Mouse (Mus musculus) midbrain, postnatal 0 days (tissue): ENCODE measurements around the gene Gm10272. TPM values are rescaled to one million over a fixed set of nuclear protein-coding genes. Genes with fewer than 3 reads are reported as not detected.

Experiments used
- ATAC-seq: fragments of 200-750 bp; cut with Nextera tagmentation; 2 replicates; pipeline ENCODE4 v1.8.0; 2017; ENCODE audit warnings: moderate number of reproducible peaks, mild to moderate bottlenecking, moderate TSS enrichment, moderate library complexity; ENCODE audit not compliant: low FRiP score
- DNase-seq: peaks from one replicate; pipeline ENCODE4 v3.0.0-alpha.2; 2015; ENCODE audit warnings: low spot score
- H3K27ac ChIP-seq: fragments of 300-500 bp; sonication (generic); 2 replicates; pipeline ENCODE4 v1.5.1; 2014; ENCODE audit warnings: low read depth, mild to moderate bottlenecking, low read length, mixed read lengths
- H3K27me3 ChIP-seq: fragments of 300-500 bp; sonication (generic); 2 replicates; pipeline ENCODE4 v1.6.1; 2014; ENCODE audit warnings: low read length, control low read depth, mixed read lengths; ENCODE audit not compliant: insufficient read depth
- H3K36me3 ChIP-seq: fragments of 300-500 bp; sonication (generic); 2 replicates; pipeline ENCODE4 v1.6.1; 2014; ENCODE audit warnings: low read length, control low read depth, mixed read lengths; ENCODE audit not compliant: insufficient read depth
- H3K4me1 ChIP-seq: fragments of 300-500 bp; sonication (generic); 2 replicates; pipeline ENCODE4 v1.6.1; 2014; ENCODE audit warnings: mild to moderate bottlenecking, control low read depth, antibody characterized with exemption, low read length, mixed read lengths; ENCODE audit not compliant: insufficient read depth
- H3K4me2 ChIP-seq: fragments of 300-500 bp; sonication (generic); 2 replicates; pipeline ENCODE4 v1.6.1; 2014; ENCODE audit warnings: low read depth, mild to moderate bottlenecking, low read length, mixed read lengths; ENCODE audit not compliant: poor library complexity, severe bottlenecking
- H3K4me3 ChIP-seq: fragments of 300-500 bp; sonication (generic); 2 replicates; pipeline ENCODE4 v1.5.1; 2014; ENCODE audit warnings: low read depth, mild to moderate bottlenecking, low read length, moderate library complexity
- H3K9ac ChIP-seq: fragments of 300-500 bp; sonication (generic); replicated peaks from 2 replicates; pipeline ENCODE4 v1.6.1; 2014; ENCODE audit warnings: mild to moderate bottlenecking, low read length, moderate library complexity, mixed read lengths; ENCODE audit not compliant: poor library complexity, severe bottlenecking
- H3K9me3 ChIP-seq: fragments of 300-500 bp; sonication (generic); 2 replicates; pipeline ENCODE4 v1.6.1; 2016; ENCODE audit warnings: low read length, control low read depth
- CTCF ChIP-seq: IDR thresholded peaks from 2 replicates; pipeline ENCODE4 v1.5.1; 2016; ENCODE audit warnings: antibody characterized with exemption, mild to moderate bottlenecking
- polyA plus RNA-seq: library from polyadenylated mRNA; unstranded; fragments of >200 nt; fragmentation: Nextera tagmentation; extraction: Ambion mirVana; gene quantifications from 2 replicates; pipeline ENCODE4 v1.2.1, GENCODE M21; 2015
- total RNA-seq: library from RNA; depleted of rRNA; stranded (reverse); fragments of >200 nt; gene quantifications from 2 replicates; pipeline ENCODE4 v1.2.3, GENCODE M21; 2014; rRNA removed

The Gm10272 gene
- total and polyA plus RNA-seq, 2 experiments from 2014 or later = not detected

DNA sequence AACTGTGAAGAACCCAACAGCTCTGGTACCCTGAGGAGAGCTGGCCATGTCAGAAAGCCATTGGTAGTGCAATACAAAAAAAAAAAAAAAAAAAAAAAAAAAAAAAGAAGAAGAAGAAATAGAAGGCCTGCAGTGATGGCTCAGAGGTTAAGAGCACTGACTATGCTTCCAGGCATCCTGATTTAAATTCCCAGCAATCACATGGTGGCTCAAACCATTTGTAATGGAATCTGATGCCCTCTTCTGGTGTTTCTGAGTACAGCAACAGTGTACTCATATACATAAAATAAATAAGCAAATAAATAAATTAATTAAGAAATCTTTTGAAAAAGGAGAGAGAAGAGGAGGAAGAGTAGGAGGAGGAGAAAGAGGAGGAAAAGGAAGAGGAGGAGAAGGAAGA, 47.0 kb downstream of the Gm10272 start:
- no peak overlapping the region for H3K9ac ChIP-seq
- H3K4me3 ChIP-seq = no peak overlapping the region
- TF ChIP-seq CTCF = peak; percentile 15; the same call in 1 of the 2 replicates
- H3K9me3 ChIP-seq = no peaks in the 10 kb centered on the region
- H3K27me3 ChIP-seq = no peaks in the 10 kb centered on the region
- DNase-seq = no peak
- no peak for ATAC-seq
- no peak overlapping the region for H3K27ac ChIP-seq
- no peak overlapping the region for H3K4me2 ChIP-seq
- H3K4me1 ChIP-seq = no peaks in the 10 kb centered on the region
- H3K36me3 ChIP-seq = no peaks in the 10 kb centered on the region

Other genes starting within 250 kb of the Gm10272 start
- 47.1 and 49.2 TPM in 2 replicates for gene Fam207a, start 190.8 kb upstream of the Gm10272 start, total RNA-seq
- 32.7 and 34.9 TPM in 2 replicates for gene Fam207a, start 190.8 kb upstream of the Gm10272 start, polyA plus RNA-seq
- gene Itgb2, start 176.4 kb upstream of the Gm10272 start, total RNA-seq = 0.55 and 1.7 TPM in 2 replicates
- 0.69 and 1.2 TPM in 2 replicates for gene Itgb2, start 176.4 kb upstream of the Gm10272 start, polyA plus RNA-seq
- 87.2 and 116 TPM in 2 replicates for gene Pttg1ip, start 124.9 kb upstream of the Gm10272 start, total RNA-seq
- gene Pttg1ip, start 124.9 kb upstream of the Gm10272 start, polyA plus RNA-seq = 74.7 and 79.0 TPM in 2 replicates
- gene Sumo3, start 100.5 kb upstream of the Gm10272 start, total RNA-seq = 167 and 306 TPM in 2 replicates
- 385 and 389 TPM in 2 replicates for gene Sumo3, start 100.5 kb upstream of the Gm10272 start, polyA plus RNA-seq
- not detected in 2 replicates for gene Gm49325, start 100.4 kb upstream of the Gm10272 start, total RNA-seq
- gene Gm49325, start 100.4 kb upstream of the Gm10272 start, polyA plus RNA-seq = 6.9 and 10.5 TPM in 2 replicates
- gene Ube2g2, start 84.4 kb upstream of the Gm10272 start, total RNA-seq = 39.3 and 41.8 TPM in 2 replicates
- 67.2 and 70.6 TPM in 2 replicates for gene Ube2g2, start 84.4 kb upstream of the Gm10272 start, polyA plus RNA-seq
- 0.66 and 1.5 TPM in 2 replicates for gene Tspear, start 20.1 kb upstream of the Gm10272 start, total RNA-seq
- gene Tspear, start 20.1 kb upstream of the Gm10272 start, polyA plus RNA-seq = 0.63 and 1.3 TPM in 2 replicates
- not detected in 2 replicates for gene Gm19402, start 15.9 kb upstream of the Gm10272 start, total RNA-seq
- gene Gm19402, start 15.9 kb upstream of the Gm10272 start, polyA plus RNA-seq = not detected in 2 replicates
- not detected in 2 replicates for gene Gm9508, start 9.4 kb upstream of the Gm10272 start, total RNA-seq
- not detected in 2 replicates for gene Gm9508, start 9.4 kb upstream of the Gm10272 start, polyA plus RNA-seq
- gene Gm10024, start 4.8 kb downstream of the Gm10272 start, total RNA-seq = not detected in 2 replicates
- gene Gm10024, start 4.8 kb downstream of the Gm10272 start, polyA plus RNA-seq = not detected in 2 replicates
- gene Gm10142, start 9.2 kb downstream of the Gm10272 start, total RNA-seq = not detected in 2 replicates
- gene Gm10142, start 9.2 kb downstream of the Gm10272 start, polyA plus RNA-seq = not detected in 2 replicates
- gene Krtap12-1, start 14.0 kb downstream of the Gm10272 start, total RNA-seq = not detected in 2 replicates
- not detected in 2 replicates for gene Krtap12-1, start 14.0 kb downstream of the Gm10272 start, polyA plus RNA-seq
- gene Gm10100, start 19.9 kb downstream of the Gm10272 start, total RNA-seq = not detected in 2 replicates
- not detected in 2 replicates for gene Gm10100, start 19.9 kb downstream of the Gm10272 start, polyA plus RNA-seq
- not detected in 2 replicates for gene Gm18596, start 36.0 kb downstream of the Gm10272 start, total RNA-seq
- gene Gm18596, start 36.0 kb downstream of the Gm10272 start, polyA plus RNA-seq = not detected in 2 replicates
- not detected in 2 replicates for gene Gm9736, start 44.7 kb downstream of the Gm10272 start, total RNA-seq
- gene Gm9736, start 44.7 kb downstream of the Gm10272 start, polyA plus RNA-seq = not detected in 2 replicates
- not detected in 2 replicates for gene Gm3233, start 53.1 kb downstream of the Gm10272 start, total RNA-seq
- not detected in 2 replicates for gene Gm3233, start 53.1 kb downstream of the Gm10272 start, polyA plus RNA-seq
- not detected in 2 replicates for gene Gm3238, start 64.7 kb downstream of the Gm10272 start, total RNA-seq
- gene Gm3238, start 64.7 kb downstream of the Gm10272 start, polyA plus RNA-seq = not detected in 2 replicates
- gene Gm7138, start 70.3 kb downstream of the Gm10272 start, total RNA-seq = not detected in 2 replicates
- gene Gm7138, start 70.3 kb downstream of the Gm10272 start, polyA plus RNA-seq = not detected in 2 replicates
- not detected in 2 replicates for gene Gm3250, start 75.9 kb downstream of the Gm10272 start, total RNA-seq
- gene Gm3250, start 75.9 kb downstream of the Gm10272 start, polyA plus RNA-seq = not detected in 2 replicates
- gene Gm7137, start 81.6 kb downstream of the Gm10272 start, total RNA-seq = not detected in 2 replicates
- gene Gm7137, start 81.6 kb downstream of the Gm10272 start, polyA plus RNA-seq = not detected in 2 replicates
- not detected in 2 replicates for gene Gm9639, start 88.5 kb downstream of the Gm10272 start, total RNA-seq
- gene Gm9639, start 88.5 kb downstream of the Gm10272 start, polyA plus RNA-seq = not detected in 2 replicates
- gene Gm19668, start 92.5 kb downstream of the Gm10272 start, total RNA-seq = not detected in 2 replicates
- not detected in 2 replicates for gene Gm19668, start 92.5 kb downstream of the Gm10272 start, polyA plus RNA-seq
- not detected in 2 replicates for gene Gm9507, start 105.2 kb downstream of the Gm10272 start, total RNA-seq
- gene Gm9507, start 105.2 kb downstream of the Gm10272 start, polyA plus RNA-seq = not detected in 2 replicates
- gene Gm2696, start 108.1 kb downstream of the Gm10272 start, total RNA-seq = not detected in 2 replicates
- gene Gm2696, start 108.1 kb downstream of the Gm10272 start, polyA plus RNA-seq = not detected in 2 replicates
- gene Krtap10-4, start 120.5 kb downstream of the Gm10272 start, total RNA-seq = 0.27 TPM in 1 of 2 replicates, not detected in the other
- gene Krtap10-4, start 120.5 kb downstream of the Gm10272 start, polyA plus RNA-seq = not detected in 2 replicates
- not detected in 2 replicates for gene Krtap10-10, start 129.3 kb downstream of the Gm10272 start, total RNA-seq
- gene Krtap10-10, start 129.3 kb downstream of the Gm10272 start, polyA plus RNA-seq = not detected in 2 replicates
- not detected in 2 replicates for gene Gm36176, start 140.2 kb downstream of the Gm10272 start, total RNA-seq
- gene Gm36176, start 140.2 kb downstream of the Gm10272 start, polyA plus RNA-seq = not detected in 2 replicates
- gene Gm10318, start 146.2 kb downstream of the Gm10272 start, total RNA-seq = not detected in 2 replicates
- gene Gm10318, start 146.2 kb downstream of the Gm10272 start, polyA plus RNA-seq = not detected in 2 replicates
- gene Gm3285, start 155.3 kb downstream of the Gm10272 start, total RNA-seq = not detected in 2 replicates
- not detected in 2 replicates for gene Gm3285, start 155.3 kb downstream of the Gm10272 start, polyA plus RNA-seq
- 36.1 and 39.6 TPM in 2 replicates for gene Lrrc3, start 195.9 kb downstream of the Gm10272 start, total RNA-seq
- gene Lrrc3, start 195.9 kb downstream of the Gm10272 start, polyA plus RNA-seq = 29.7 and 29.9 TPM in 2 replicates